Mouse (Mus musculus) CH12.LX (cell line): ENCODE results near the gene Ate1. TPM values are rescaled to one million over a fixed set of nuclear protein-coding genes. Genes with fewer than 3 reads are reported as not detected.

ENCODE experiments used
- DNase-seq: peaks from one replicate; pipeline ENCODE4 v3.0.0-alpha.2; 2013; ENCODE audit errors: extremely low read depth
- H3K27ac ChIP-seq: 2 replicates; pipeline ENCODE4 v1.5.1; 2012; ENCODE audit warnings: low read depth, mild to moderate bottlenecking, control low read depth, moderate library complexity; ENCODE audit not compliant: insufficient read depth
- H3K27me3 ChIP-seq: replicated peaks from 2 replicates; pipeline ENCODE3; 2012; ENCODE audit warnings: inconsistent platforms
- H3K36me3 ChIP-seq, 2 experiments: replicated peaks in 1 of 2; 2 replicates each; pipeline versions ENCODE3 to v1.6.1; 2012; ENCODE audit warnings: inconsistent platforms in 1 of 2, low read length in 1 of 2, mild to moderate bottlenecking in 1 of 2, mixed read lengths in 1 of 2, moderate library complexity in 1 of 2; ENCODE audit not compliant: control insufficient read depth in 1 of 2, insufficient read depth in 1 of 2
- H3K4me1 ChIP-seq, 2 experiments: 2 replicates each; pipeline ENCODE4 v1.6.1; 2012; ENCODE audit warnings: inconsistent platforms in 1 of 2, moderate library complexity in 1 of 2; ENCODE audit not compliant: insufficient read depth in 2 of 2, control insufficient read depth in 1 of 2
- H3K4me2 ChIP-seq: 2 replicates; pipeline ENCODE4 v1.6.1; 2012; ENCODE audit warnings: low read depth, mild to moderate bottlenecking, control low read depth; ENCODE audit not compliant: poor library complexity, insufficient read depth, severe bottlenecking
- H3K4me3 ChIP-seq, 3 experiments: fragments of 150-350 bp in 1 of 3; sonication (generic) in 1 of 3; replicated peaks in 1 of 3; 2 replicates each; pipeline versions ENCODE3 to v1.5.1; 2011 to 2012; ENCODE audit warnings: low read depth in 2 of 3, low read length in 2 of 3, mild to moderate bottlenecking in 2 of 3, moderate library complexity in 2 of 3, control low read depth in 1 of 3, improper control_type of control experiment in 1 of 3, inconsistent platforms in 1 of 3, mixed read lengths in 1 of 3; ENCODE audit not compliant: poor library complexity in 1 of 3
- H3K79me2 ChIP-seq: replicated peaks from 2 replicates; pipeline ENCODE4 v1.6.1; 2012; ENCODE audit warnings: mild to moderate bottlenecking, moderate library complexity; ENCODE audit not compliant: control insufficient read depth, poor library complexity, insufficient read depth, severe bottlenecking; ENCODE audit errors: extremely low read depth
- H3K9ac ChIP-seq: 2 replicates; pipeline ENCODE4 v1.6.1; 2012; ENCODE audit warnings: low read depth, mild to moderate bottlenecking, control low read depth, moderate library complexity; ENCODE audit not compliant: insufficient read depth
- H3K9me3 ChIP-seq: replicated peaks from 2 replicates; pipeline ENCODE3; 2012; ENCODE audit warnings: low read length, inconsistent platforms, mixed read lengths
- BHLHE40 ChIP-seq: IDR thresholded peaks from 2 replicates; pipeline ENCODE4 v1.6.1; 2011; ENCODE audit warnings: mild to moderate bottlenecking, low read depth, low read length, improper control_type of control experiment
- CHD1 ChIP-seq: IDR thresholded peaks from 2 replicates; pipeline ENCODE4 v1.6.1; 2012; ENCODE audit warnings: low read depth, low read length, improper control_type of control experiment, inconsistent platforms
- CHD2 ChIP-seq: IDR thresholded peaks from 2 replicates; pipeline ENCODE4 v1.6.1; 2011; ENCODE audit warnings: low read length, improper control_type of control experiment
- CTCF ChIP-seq, 2 experiments: IDR thresholded peaks in 1 of 2; conservative IDR thresholded peaks in 1 of 2; 2 replicates each; pipeline ENCODE4 v1.5.1; 2011 to 2012; ENCODE audit warnings: low read depth in 2 of 2, low read length in 2 of 2, improper control_type of control experiment in 1 of 2, inconsistent platforms in 1 of 2, mild to moderate bottlenecking in 1 of 2, moderate library complexity in 1 of 2
- EP300 ChIP-seq: IDR thresholded peaks from 2 replicates; pipeline ENCODE4 v1.6.1; 2011; ENCODE audit warnings: low read length, improper control_type of control experiment
- GABPA ChIP-seq: IDR thresholded peaks from 2 replicates; pipeline ENCODE4 v1.6.1; 2012; ENCODE audit warnings: low read depth, low read length, improper control_type of control experiment, inconsistent platforms; ENCODE audit not compliant: insufficient replicate concordance
- HCFC1 ChIP-seq: IDR thresholded peaks from 2 replicates; pipeline ENCODE4 v1.6.1; 2012; ENCODE audit warnings: low read depth, mild to moderate bottlenecking, inconsistent platforms, low read length, improper control_type of control experiment
- IRF4 ChIP-seq: IDR thresholded peaks from 2 replicates; pipeline ENCODE4 v1.6.1; 2014; ENCODE audit warnings: low read depth, mild to moderate bottlenecking, inconsistent platforms, low read length, improper control_type of control experiment
- JUN ChIP-seq: IDR thresholded peaks from 2 replicates; pipeline ENCODE4 v1.6.1; 2011; ENCODE audit warnings: low read depth, mild to moderate bottlenecking, low read length, improper control_type of control experiment, moderate library complexity; ENCODE audit not compliant: insufficient read depth
- JUND ChIP-seq: conservative IDR thresholded peaks from 2 replicates; pipeline ENCODE4 v1.6.1; 2011; ENCODE audit warnings: low read depth, low read length, improper control_type of control experiment
- MAFK ChIP-seq: IDR thresholded peaks from 2 replicates; pipeline ENCODE4 v1.6.1; 2011; ENCODE audit warnings: low read length, improper control_type of control experiment; ENCODE audit not compliant: insufficient replicate concordance
- MAZ ChIP-seq: IDR thresholded peaks from 2 replicates; pipeline ENCODE4 v1.6.1; 2012; ENCODE audit warnings: low read depth, mild to moderate bottlenecking, inconsistent platforms, low read length, improper control_type of control experiment, moderate library complexity
- MXI1 ChIP-seq: IDR thresholded peaks from 2 replicates; pipeline ENCODE4 v1.6.1; 2011; ENCODE audit warnings: mild to moderate bottlenecking, low read depth, low read length, improper control_type of control experiment
- MYC ChIP-seq: IDR thresholded peaks from 2 replicates; pipeline ENCODE4 v1.6.1; 2011; ENCODE audit warnings: low read depth, mild to moderate bottlenecking, improper control_type of control experiment, low read length
- NELFE ChIP-seq: IDR thresholded peaks from 2 replicates; pipeline ENCODE4 v1.6.1; 2011; ENCODE audit warnings: low read depth, low read length, improper control_type of control experiment
- NRF1 ChIP-seq: IDR thresholded peaks from 2 replicates; pipeline ENCODE4 v1.6.1; 2014; ENCODE audit warnings: low read depth, mild to moderate bottlenecking, inconsistent platforms, low read length, improper control_type of control experiment, moderate library complexity
- PAX5 ChIP-seq: IDR thresholded peaks from 2 replicates; pipeline ENCODE4 v1.6.1; 2012; ENCODE audit warnings: low read length, inconsistent platforms, mixed read lengths
- RAD21 ChIP-seq: IDR thresholded peaks from 2 replicates; pipeline ENCODE4 v1.6.1; 2011; ENCODE audit warnings: low read depth, mild to moderate bottlenecking, low read length, improper control_type of control experiment, moderate library complexity
- RCOR1 ChIP-seq: conservative IDR thresholded peaks from 2 replicates; pipeline ENCODE4 v1.6.1; 2012; ENCODE audit warnings: low read depth, mild to moderate bottlenecking, inconsistent platforms, low read length, improper control_type of control experiment
- TBP ChIP-seq: conservative IDR thresholded peaks from 2 replicates; pipeline ENCODE4 v1.6.1; 2011; ENCODE audit warnings: low read depth, low read length, improper control_type of control experiment
- TCF12 ChIP-seq: IDR thresholded peaks from 2 replicates; pipeline ENCODE4 v1.6.1; 2014; ENCODE audit warnings: low read depth, mild to moderate bottlenecking, inconsistent platforms, low read length, improper control_type of control experiment
- ZC3H11A ChIP-seq: IDR thresholded peaks from 2 replicates; pipeline ENCODE4 v1.6.1; 2012; ENCODE audit warnings: low read depth, mild to moderate bottlenecking, inconsistent platforms, low read length, improper control_type of control experiment
- ZKSCAN1 ChIP-seq: IDR thresholded peaks from 2 replicates; pipeline ENCODE4 v1.6.1; 2012; ENCODE audit warnings: low read depth, inconsistent platforms, low read length, improper control_type of control experiment, borderline replicate concordance
- ZNF384 ChIP-seq: IDR thresholded peaks from 2 replicates; pipeline ENCODE4 v1.6.1; 2012; ENCODE audit warnings: low read depth, low read length, improper control_type of control experiment, inconsistent platforms
- dilution Hi-C: fragments of 300-500 bp; cut with MboI; formaldehyde crosslinking; loops from 2 replicates; pipeline ENCODE4 v1.14.3; 2020; ENCODE audit warnings: low sequenced_read_pairs; ENCODE audit not compliant: extremely low pct_unique_long_range_greater_than_20kb, extremely low pct_ligation_motif_present
- in situ Hi-C: fragments of 300-500 bp; cut with MboI; formaldehyde crosslinking; loops from 3 replicates; pipeline ENCODE4 v1.14.3; 2019; ENCODE audit warnings: low sequenced_read_pairs, low pct_ligation_motif_present, low pct_unique_long_range_greater_than_20kb, mixed read lengths
- polyA plus RNA-seq: library from polyadenylated mRNA; unstranded; fragments of >175 nt; gene quantifications from 2 replicates; pipeline ENCODE4 v1.2.1, GENCODE M21; 2012; ENCODE audit warnings: low read depth; ENCODE audit not compliant: insufficient read length
- total RNA-seq, 2 experiments: library from RNA; depleted of rRNA; stranded (reverse); fragments of 300-350 nt in 1 of 2; fragments of >200 nt in 1 of 2; gene quantifications; 2 replicates each; pipeline ENCODE4 v1.2.3; 2012 to 2014

Gene Ate1
- total and polyA plus RNA-seq, 3 experiments, result 12.2 to 15.4 (median 14.3) TPM

GRCm38 (mm10) chr7:130407622-130408021 lies 112.5 kb downstream of the Ate1 start:
- no peak overlapping the region for H3K4me2 ChIP-seq
- no peaks in the 10 kb centered on the region for H3K27me3 ChIP-seq
- H3K27ac ChIP-seq, result no peak overlapping the region
- no peaks in the 10 kb centered on the region for H3K9me3 ChIP-seq
- no peak overlapping the region for H3K4me3 ChIP-seq
- peaks cover 3 to 11% of the 10 kb centered on the region in 2 experiments for H3K36me3 ChIP-seq
- H3K79me2 ChIP-seq, result no peaks in the 10 kb centered on the region
- H3K9ac ChIP-seq, result no peak overlapping the region
- dilution Hi-C loops (no loop called here), in situ Hi-C loops (no loop called here)
- TF ChIP-seq TCF12, result no peak
- TF ChIP-seq JUND, result no peak
- no peak for TF ChIP-seq ZNF384
- TF ChIP-seq HCFC1, result no peak
- no peak for TF ChIP-seq TBP
- TF ChIP-seq BHLHE40, result no peak
- TF ChIP-seq ZKSCAN1, result no peak
- TF ChIP-seq MXI1, result no peak
- TF ChIP-seq IRF4, result no peak
- TF ChIP-seq NELFE, result no peak
- TF ChIP-seq MAFK, result no peak
- no peak for TF ChIP-seq GABPA
- TF ChIP-seq PAX5, result no peak
- no peak for TF ChIP-seq CHD2
- no peaks in the 10 kb centered on the region for H3K4me1 ChIP-seq
- no peak for DNase-seq

- dilution Hi-C loops (no loop called here), in situ Hi-C loops (no loop called here)
- no peaks in the 10 kb centered on the region for H3K27me3 ChIP-seq
- H3K4me3 ChIP-seq, result no peak overlapping the region
- no peak for DNase-seq
- no peaks in the 10 kb centered on the region for H3K4me1 ChIP-seq
- H3K9ac ChIP-seq, result no peak overlapping the region
- no peaks in the 10 kb centered on the region for H3K9me3 ChIP-seq
- H3K79me2 ChIP-seq, result no peaks in the 10 kb centered on the region
- TF ChIP-seq MAFK, result no peak
- TF ChIP-seq TBP, result no peak
- no peak for TF ChIP-seq NRF1
- no peak for TF ChIP-seq ZNF384
- TF ChIP-seq JUN, result no peak
- no peak for TF ChIP-seq EP300
- no peak for TF ChIP-seq ZKSCAN1
- TF ChIP-seq BHLHE40, result no peak
- TF ChIP-seq NELFE, result no peak
- no peak for TF ChIP-seq RAD21
- TF ChIP-seq MYC, result no peak
- no peak for TF ChIP-seq MXI1
- no peak for TF ChIP-seq ZC3H11A
- TF ChIP-seq MAZ, result no peak
- TF ChIP-seq RCOR1, result no peak
- no peak for TF ChIP-seq CHD2
- no peak for TF ChIP-seq CHD1
- no peak for TF ChIP-seq CTCF (conservative IDR thresholded peaks at IDR 0.05 in 1 of 2, IDR thresholded peaks at IDR 0.05 in 1 of 2; ENCODE audit: low read depth in 2 of 2, low read length in 2 of 2)
- H3K36me3 ChIP-seq, result peaks cover 3 to 22% of the 10 kb centered on the region in 2 experiments
- no peak overlapping the region for H3K27ac ChIP-seq
- H3K4me2 ChIP-seq, result no peak overlapping the region
These were observed 116.8 kb downstream of the Ate1 start for GRCm38 (mm10) chr7:130403346-130403745.
